Mouse (Mus musculus) liver, adult (tissue): ENCODE measurements at regions not wholly inside any gene's neighbourhood (a gene's known extent, or its start where the extent isn't known, plus 50 kb on each side); places are given as distances from the start of the nearest gene placed in this dataset.

Experiments
- GATA4 ChIP-seq: IDR thresholded peaks from 2 replicates; pipeline ENCODE4 v1.6.1; 2014; ENCODE audit warnings: mild to moderate bottlenecking, low read length; ENCODE audit not compliant: insufficient replicate concordance

- no peak for TF ChIP-seq GATA4
These were observed 53.5 kb upstream of the Osbpl8 start for GRCm38 (mm10) chr10:111111020-111111419.

- no peak for TF ChIP-seq GATA4
These were observed 55.6 kb upstream of the Osbpl8 start for GRCm38 (mm10) chr10:111108658-111109633.

DNA sequence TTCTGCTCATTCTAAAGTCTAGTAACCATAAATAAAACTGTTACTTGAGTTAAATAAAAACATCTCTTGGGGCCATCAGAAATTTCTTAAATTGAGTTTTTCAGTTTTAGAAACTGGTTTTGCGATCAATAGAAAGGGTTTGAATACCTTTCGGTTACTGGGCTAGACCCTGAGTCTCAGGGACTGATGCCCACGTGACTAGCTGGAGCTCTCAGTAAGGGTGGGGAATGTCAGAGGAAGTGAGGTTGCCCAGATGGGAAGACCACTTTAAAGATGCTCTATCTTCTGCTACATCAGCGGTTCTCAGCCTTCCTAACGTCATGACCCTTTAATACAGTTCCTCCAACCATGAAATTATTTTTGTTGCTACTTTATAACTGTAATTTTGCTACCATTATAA is 56.7 kb upstream of the Osbpl8 start:
- TF ChIP-seq GATA4: no peak

GRCm38 (mm10) chr10:111107387-111107786 is 57.2 kb upstream of the Osbpl8 start:
- no peak for TF ChIP-seq GATA4

- no peak for TF ChIP-seq GATA4
These were observed 58.1 kb upstream of the Osbpl8 start for GRCm38 (mm10) chr10:111106411-111106810.

GRCm38 (mm10) chr10:111105662-111106061 is 58.9 kb upstream of the Osbpl8 start:
- TF ChIP-seq GATA4: no peak

DNA sequence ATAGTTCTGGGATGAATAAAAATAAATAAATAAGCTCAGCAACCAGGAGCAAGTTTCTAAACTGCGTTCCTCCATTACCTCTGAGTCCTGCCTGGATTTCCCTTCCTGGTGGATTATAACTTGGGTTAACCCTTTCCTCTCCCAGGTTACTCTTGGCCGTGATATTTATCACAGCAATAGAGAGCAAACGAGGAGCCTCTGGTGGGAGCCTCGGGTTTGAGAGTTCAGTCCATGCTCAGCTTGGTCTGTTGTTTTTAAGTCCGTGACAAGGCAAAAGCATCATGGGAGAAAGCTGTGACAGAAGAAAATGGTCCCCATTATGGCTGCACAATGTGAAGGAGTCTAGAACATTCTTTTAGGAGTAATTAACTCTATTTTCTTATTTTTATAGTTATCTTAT is 61.0 kb upstream of the Osbpl8 start:
- no peak for TF ChIP-seq GATA4

- no peak for TF ChIP-seq GATA4
These were observed 61.5 kb upstream of the Osbpl8 start for GRCm38 (mm10) chr10:111103086-111103485.

- TF ChIP-seq GATA4: peak; percentile 97
These were observed 62.4 kb upstream of the Osbpl8 start for GRCm38 (mm10) chr10:111101901-111102761.

DNA sequence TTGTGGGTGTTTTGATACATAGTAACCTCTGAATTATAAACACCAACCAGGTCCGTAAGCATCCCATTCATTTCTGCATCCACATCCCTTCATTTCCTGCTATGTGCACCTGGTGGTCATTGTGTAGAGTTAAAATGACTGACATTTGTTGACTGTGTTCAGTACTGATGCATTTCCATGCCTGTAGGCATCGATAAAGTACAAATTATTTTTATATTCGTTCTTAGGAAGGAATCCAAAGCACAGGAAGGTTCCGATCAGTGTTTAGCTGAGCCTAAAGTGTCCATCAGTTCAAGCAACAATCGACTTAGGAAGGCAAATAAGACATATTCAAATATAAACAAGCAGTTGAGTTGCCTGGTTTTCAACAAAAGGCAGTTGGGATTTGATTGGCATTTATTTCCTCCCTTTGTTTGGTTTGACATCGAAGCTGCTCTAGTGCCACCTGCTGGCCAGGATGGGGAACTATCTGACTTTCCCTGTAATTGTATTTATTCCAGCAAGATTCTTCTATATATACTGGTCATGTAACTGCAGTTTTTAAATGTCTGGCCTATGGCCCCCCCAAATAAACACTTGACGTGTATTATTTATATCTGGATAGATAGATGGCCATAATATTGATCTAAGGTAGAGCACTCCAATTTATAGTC is 64.6 kb upstream of the Osbpl8 start:
- TF ChIP-seq GATA4: no peak

DNA sequence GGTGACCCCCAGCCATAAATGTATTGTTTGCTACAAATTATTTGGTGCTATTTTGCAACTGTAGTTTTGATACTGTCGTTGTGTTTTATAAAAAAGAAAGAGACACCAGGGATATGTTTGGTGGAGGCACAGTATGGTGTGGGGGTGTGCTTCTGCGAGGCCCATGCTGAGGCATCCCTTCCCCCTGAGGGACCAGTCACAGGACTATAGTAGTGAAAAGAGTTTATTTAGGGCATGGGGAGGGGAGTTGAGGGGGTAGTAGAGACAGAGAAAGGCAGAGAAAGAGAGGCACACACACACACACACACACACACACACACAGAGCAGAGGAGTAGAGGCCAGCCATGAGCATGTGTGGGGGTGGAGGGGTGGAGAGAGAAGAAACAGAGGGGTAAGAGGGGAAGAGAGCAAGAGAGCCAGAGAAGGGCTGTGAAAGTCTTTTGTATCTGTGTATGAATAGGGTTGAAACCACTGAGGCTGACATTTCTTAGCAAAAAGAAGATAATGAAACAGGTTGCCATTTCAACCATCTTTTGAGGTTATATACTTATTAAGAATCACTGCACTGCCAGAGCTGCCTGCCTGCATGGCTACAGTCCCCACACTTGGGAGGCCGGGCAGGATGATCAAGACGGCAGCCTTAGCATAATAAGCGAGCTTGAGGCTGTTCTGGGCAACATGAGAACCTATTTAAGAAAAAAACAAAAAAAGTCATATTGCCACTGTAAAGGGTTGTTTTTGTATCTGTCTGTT is 65.3 kb upstream of the Osbpl8 start:
- no peak for TF ChIP-seq GATA4

DNA sequence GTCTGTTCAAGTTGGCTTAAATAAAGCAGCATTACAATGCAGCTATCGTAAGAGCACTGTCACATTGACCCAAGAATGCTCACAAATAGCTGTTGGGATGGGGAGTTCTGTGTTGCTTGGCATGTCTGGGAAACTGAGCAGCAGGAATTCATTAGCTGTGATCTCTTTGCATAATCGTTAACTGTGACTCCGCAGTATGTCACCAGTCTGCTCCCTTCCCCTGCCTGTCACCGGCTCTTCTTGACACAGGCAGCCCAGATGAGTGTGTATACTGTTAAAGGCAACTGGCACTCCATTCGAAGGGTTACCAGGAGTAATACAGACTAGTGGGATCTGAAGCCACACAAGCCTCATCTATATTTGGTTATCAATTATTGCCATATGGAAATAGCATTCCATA is 67.3 kb upstream of the Osbpl8 start:
- TF ChIP-seq GATA4: no peak

- TF ChIP-seq GATA4: no peak
These were observed 67.7 kb upstream of the Osbpl8 start for GRCm38 (mm10) chr10:111096811-111097210.

- TF ChIP-seq GATA4: peak; percentile 18; the same call in 1 of the 2 replicates
These were observed 70.1 kb upstream of the Osbpl8 start for GRCm38 (mm10) chr10:111094405-111094804.

DNA sequence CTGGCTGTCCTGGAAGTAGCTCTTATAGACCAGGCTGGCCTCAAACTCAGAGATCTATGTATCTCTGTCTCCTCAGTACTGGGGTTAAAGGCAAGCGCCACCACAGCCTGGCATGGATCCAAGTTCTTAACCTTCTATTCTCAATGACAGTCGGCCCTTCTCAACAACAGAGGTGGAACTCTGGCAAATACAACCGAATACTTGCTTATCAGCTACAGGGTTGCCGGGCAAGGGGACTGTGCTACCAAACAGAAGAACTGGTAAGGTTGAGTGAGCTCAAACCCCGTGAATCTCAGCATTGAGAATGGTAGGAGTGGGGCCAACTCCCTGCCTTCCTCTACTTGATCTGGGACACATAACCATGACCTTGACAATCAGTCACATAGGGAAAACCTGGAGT is 75.2 kb upstream of the Osbpl8 start:
- no peak for TF ChIP-seq GATA4

- TF ChIP-seq GATA4: no peak
These were observed 75.6 kb upstream of the Zdhhc17 start for GRCm38 (mm10) chr10:111085561-111085960.
